Mouse (Mus musculus) kidney, postnatal 14 days (tissue): Measurements from ENCODE around the gene Gm5592.
"Not testable (repeated sequence)": the region's sequence is repeated elsewhere in the genome, so short reads cannot be mapped to it uniquely, and the experiment has no call there.

Experiments used
- DNase-seq: peaks from one replicate; pipeline ENCODE4 v3.0.0; 2022; ENCODE audit warnings: mixed read lengths

Gm5592 gene

DNA sequence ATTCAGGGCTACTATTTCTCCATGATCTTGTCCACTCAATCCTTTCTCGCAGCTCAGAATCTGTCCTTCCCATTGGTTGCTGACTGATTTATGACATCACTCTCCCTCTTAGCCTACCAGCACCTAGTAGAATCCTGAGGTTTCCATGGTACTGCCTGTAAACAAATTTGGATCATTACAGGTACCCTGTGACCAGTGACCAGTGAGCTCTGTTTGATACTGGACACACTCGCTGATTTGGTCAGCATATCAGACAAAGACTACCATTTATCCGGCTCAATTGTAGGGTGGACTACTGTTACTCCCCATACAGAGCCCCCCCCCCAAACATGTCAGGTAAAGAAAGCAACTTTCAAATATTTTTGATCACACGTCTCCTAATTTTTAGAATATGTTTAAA is at the start of gene Gm5592:
Gm5592 (plus strand) TSS at position 301 of the 400 bp plus-strand sequence.
- not testable (repeated sequence) for DNase-seq

DNA sequence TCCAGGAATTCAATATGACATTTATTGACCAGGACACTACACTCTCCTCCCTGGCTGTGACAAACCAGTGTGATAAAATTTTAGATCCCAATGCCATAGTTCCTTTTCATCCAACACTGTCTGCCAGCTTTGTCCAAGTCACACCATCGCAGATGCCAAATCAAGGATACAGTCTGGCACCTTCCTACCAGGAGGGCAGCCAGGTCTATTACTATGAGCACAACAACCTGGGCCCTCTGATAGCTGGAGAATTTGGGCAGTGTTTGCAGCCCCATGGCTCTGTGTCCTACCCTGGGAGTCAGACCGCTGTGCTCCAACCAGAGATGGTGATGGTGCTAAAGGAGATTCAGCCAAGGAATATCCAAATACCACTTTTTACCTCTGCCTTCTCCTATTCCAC is 2.2 kb downstream of the Gm5592 start:
- not testable (repeated sequence) for DNase-seq

GRCm38 (mm10) chr7:41157879-41158278 is 4.2 kb downstream of the Gm5592 start:
- not testable (repeated sequence) for DNase-seq

DNA sequence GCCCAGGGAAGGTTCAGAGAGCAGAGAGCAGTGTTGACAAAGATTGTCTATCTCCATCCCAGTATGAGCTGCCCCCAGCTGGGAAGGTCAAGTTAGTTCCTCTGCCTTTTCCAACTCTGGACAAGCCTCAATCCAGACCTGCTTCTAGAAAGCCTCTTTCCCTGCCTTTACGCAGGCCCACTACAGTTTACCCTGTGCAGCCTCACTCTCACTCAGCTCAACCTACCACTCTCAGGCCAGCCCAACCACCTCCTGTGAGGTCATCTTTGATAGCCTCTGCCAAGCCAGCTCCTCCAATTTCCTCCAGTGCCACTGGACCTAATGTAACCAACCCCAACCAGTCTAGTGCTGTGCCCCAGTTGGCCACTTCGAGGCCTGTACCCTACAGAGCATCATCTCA is 4.9 kb downstream of the Gm5592 start:
- not testable (repeated sequence) for DNase-seq

GRCm38 (mm10) chr7:41193671-41194070 is 40.0 kb downstream of the Gm5592 start:
- no peak for DNase-seq
